Mouse (Mus musculus): ENCODE data around the gene Inf2.

- no peak for TF ChIP-seq GATA1 (IDR thresholded peaks at IDR 0.05; ENCODE audit: borderline replicate concordance, low read length)
- TF ChIP-seq FLI1 (IDR thresholded peaks at IDR 0.05; ENCODE audit: low read length), result no peak
These were observed 1.1 kb downstream of the Inf2 start for GRCm38 (mm10) chr12:112589491-112590191.

All from megakaryocyte, embryonic 14.5 days (primary cell).